Mouse (Mus musculus) heart, postnatal 10 days (tissue): ENCODE results near the gene Vmn2r84. TPM values are rescaled to one million over a fixed set of nuclear protein-coding genes. Genes with fewer than 3 reads are reported as not detected.
A peak's percentile ranks its signal among the peaks of the same experiment; 100 is the strongest.
"Not testable (repeated sequence)": the region's sequence is repeated elsewhere in the genome, so short reads cannot be mapped to it uniquely, and the experiment has no call there.

Source experiments
- DNase-seq, 2 experiments: peaks; one replicate each; pipeline ENCODE4 v3.0.0; 2021
- intact Hi-C: fragments of 180-260 bp; cut with DNase I; formaldehyde crosslinking; loops from one replicate; pipeline ENCODE4 v1.15.1; 2025
- total RNA-seq, 2 experiments: library from RNA; stranded (reverse); gene quantifications; 2 replicates each; pipeline ENCODE4 v1.2.3; 2021

Vmn2r84 gene
- total RNA-seq: not detected

GRCm38 (mm10) chr10:130394232-130394631, at the start of gene Vmn2r84:
Vmn2r84 (minus strand) TSS chr10:130394332.
- intact Hi-C loops: no loop called here

GRCm38 (mm10) chr10:130434185-130434898, 40.2 kb upstream of the Vmn2r84 start:
- intact Hi-C loops: not testable (repeated sequence)

More at GRCm38 (mm10) chr10:130394232-130394631, at the start of gene Vmn2r84:
- DNase-seq: no peak

GRCm38 (mm10) chr10:130429603-130430002, 35.5 kb upstream of the Vmn2r84 start, which contains the start of gene Vmn2r85:
Vmn2r85 (minus strand) TSS chr10:130429703.
- DNase-seq, intact Hi-C loops: not testable (repeated sequence)

More at GRCm38 (mm10) chr10:130434185-130434898, 40.2 kb upstream of the Vmn2r84 start:
- not testable (repeated sequence) for DNase-seq

GRCm38 (mm10) chr10:130422368-130422767, 28.2 kb upstream of the Vmn2r84 start:
- DNase-seq, intact Hi-C loops: not testable (repeated sequence)

- intact Hi-C loops: no loop called here
- no peak for DNase-seq
Observed at GRCm38 (mm10) chr10:130420401-130420800, 26.3 kb upstream of the Vmn2r84 start.

GRCm38 (mm10) chr10:130419954-130420353, 25.8 kb upstream of the Vmn2r84 start:
- DNase-seq, intact Hi-C loops: not testable (repeated sequence)

- intact Hi-C loops, DNase-seq: not testable (repeated sequence)
Observed at GRCm38 (mm10) chr10:130416352-130416751, 22.2 kb upstream of the Vmn2r84 start.

GRCm38 (mm10) chr10:130412167-130412698, 18.1 kb upstream of the Vmn2r84 start:
- DNase-seq, intact Hi-C loops: not testable (repeated sequence)

GRCm38 (mm10) chr10:130375145-130375544, 19.0 kb downstream of the Vmn2r84 start:
- intact Hi-C loops: no loop called here
- DNase-seq: no peak

GRCm38 (mm10) chr10:130372491-130373173, 21.5 kb downstream of the Vmn2r84 start:
- intact Hi-C loops: no loop called here
- peak; percentile 23 to 35 for DNase-seq

GRCm38 (mm10) chr10:130371644-130372043, 22.5 kb downstream of the Vmn2r84 start:
- DNase-seq: peak in 1 of 2 experiments; percentile 18
- intact Hi-C loops: no loop called here

- intact Hi-C loops: no loop called here
- DNase-seq: no peak
Observed at GRCm38 (mm10) chr10:130370005-130370682, 24.0 kb downstream of the Vmn2r84 start.

GRCm38 (mm10) chr10:130368384-130368783, 25.7 kb downstream of the Vmn2r84 start:
- intact Hi-C loops: no loop called here
- DNase-seq: no peak

GRCm38 (mm10) chr10:130364766-130365165, 29.4 kb downstream of the Vmn2r84 start:
- intact Hi-C loops: no loop called here
- DNase-seq: no peak

GRCm38 (mm10) chr10:130363438-130364164, 30.5 kb downstream of the Vmn2r84 start:
- no peak for DNase-seq
- intact Hi-C loops: no loop called here

- intact Hi-C loops: no loop called here
- no peak for DNase-seq
Observed at GRCm38 (mm10) chr10:130344056-130344455, 50.1 kb downstream of the Vmn2r84 start.

GRCm38 (mm10) chr10:130340050-130340449, 54.1 kb downstream of the Vmn2r84 start:
- intact Hi-C loops: not testable (repeated sequence)

GRCm38 (mm10) chr10:130337581-130337980, 56.6 kb downstream of the Vmn2r84 start:
- intact Hi-C loops: no loop called here

More at GRCm38 (mm10) chr10:130340050-130340449, 54.1 kb downstream of the Vmn2r84 start:
- not testable (repeated sequence) for DNase-seq

GRCm38 (mm10) chr10:130336385-130336784, 57.7 kb downstream of the Vmn2r84 start:
- intact Hi-C loops: no loop called here
- DNase-seq: no peak

More at GRCm38 (mm10) chr10:130337581-130337980, 56.6 kb downstream of the Vmn2r84 start:
- DNase-seq: no peak

GRCm38 (mm10) chr10:130330711-130331110, 63.4 kb downstream of the Vmn2r84 start:
- no peak for DNase-seq
- intact Hi-C loops: no loop called here
